Mouse (Mus musculus): ENCODE results near the gene Itga6. TPM values are rescaled to one million over a fixed set of nuclear protein-coding genes. Genes with fewer than 3 reads are reported as not detected.

Itga6 gene
- polyA plus RNA-seq, 1 experiment from 2014 or later = 59.5 TPM

GRCm38 (mm10) chr2:71794139-71794538, 48.7 kb downstream of the Itga6 start:
- H3K4me3 ChIP-seq (ENCODE audit: low read depth, low read length) = no peak overlapping the region
- H3K27ac ChIP-seq (ENCODE audit: low read depth, low read length) = no peak overlapping the region
- H3K4me2 ChIP-seq (ENCODE audit: low read depth, low read length, severe bottlenecking) = no peak overlapping the region
- WGBS = 69% methylated on average over 6 of the region's 6 CpGs
- ATAC-seq (replicated peaks; ENCODE audit: low FRiP score) (no peak), DNase-seq (ENCODE audit: low spot score) (no peak)
- H3K4me1 ChIP-seq (replicated peaks; ENCODE audit: control insufficient read depth, insufficient read depth, low read length) = 0 out of 2 replicates have a peak, but pooled peaks cover 4% of the 10 kb centered on the region
- no peaks in the 10 kb centered on the region for H3K9me3 ChIP-seq (ENCODE audit: control insufficient read depth, low read length)
- H3K9ac ChIP-seq (ENCODE audit: low read length) = no peak overlapping the region
- H3K27me3 ChIP-seq (ENCODE audit: control insufficient read depth, insufficient read depth, low read length) = no peaks in the 10 kb centered on the region
- H3K36me3 ChIP-seq (ENCODE audit: control insufficient read depth, insufficient read depth, low read length) = no peaks in the 10 kb centered on the region

GRCm38 (mm10) chr2:71796787-71797186, 51.4 kb downstream of the Itga6 start:
- ATAC-seq (replicated peaks; ENCODE audit: low FRiP score) = no peak
- Histone ChIP-seq H3K9ac (ENCODE audit: low read length) (no peak overlapping the region), H3K9me3 (ENCODE audit: control insufficient read depth, low read length) (no peaks in the 10 kb centered on the region), H3K4me1 (replicated peaks; ENCODE audit: control insufficient read depth, insufficient read depth, low read length) (0 out of 2 replicates have a peak, but pooled peaks cover 4% of the 10 kb centered on the region), H3K27me3 (ENCODE audit: control insufficient read depth, insufficient read depth, low read length) (no peaks in the 10 kb centered on the region), H3K4me2 (ENCODE audit: low read depth, low read length, severe bottlenecking) (no peak overlapping the region), H3K36me3 (ENCODE audit: control insufficient read depth, insufficient read depth, low read length) (no peaks in the 10 kb centered on the region), H3K27ac (ENCODE audit: low read depth, low read length) (no peak overlapping the region), H3K4me3 (ENCODE audit: low read depth, low read length) (no peak overlapping the region)
- DNase-seq (ENCODE audit: low spot score) = no peak
- WGBS = 81% methylated on average over 6 of the region's 6 CpGs

- no peaks in the 10 kb centered on the region for H3K36me3 ChIP-seq (ENCODE audit: control insufficient read depth, insufficient read depth, low read length)
- H3K4me1 ChIP-seq (replicated peaks; ENCODE audit: control insufficient read depth, insufficient read depth, low read length) = no peaks in the 10 kb centered on the region
- no peak overlapping the region for H3K27ac ChIP-seq (ENCODE audit: low read depth, low read length)
- DNase-seq (ENCODE audit: low spot score) (no peak), ATAC-seq (replicated peaks; ENCODE audit: low FRiP score) (no peak)
- 80% methylated on average over 6 of the region's 6 CpGs for WGBS
- H3K9me3 ChIP-seq (ENCODE audit: control insufficient read depth, low read length) = no peaks in the 10 kb centered on the region
- H3K4me2 ChIP-seq (ENCODE audit: low read depth, low read length, severe bottlenecking) = no peak overlapping the region
- H3K4me3 ChIP-seq (ENCODE audit: low read depth, low read length) = no peak overlapping the region
- no peaks in the 10 kb centered on the region for H3K27me3 ChIP-seq (ENCODE audit: control insufficient read depth, insufficient read depth, low read length)
- no peak overlapping the region for H3K9ac ChIP-seq (ENCODE audit: low read length)
These were observed 55.4 kb downstream of the Itga6 start for GRCm38 (mm10) chr2:71800798-71801197.

- WGBS = 82% methylated on average over 7 of the region's 7 CpGs
- Histone ChIP-seq H3K27me3 (ENCODE audit: control insufficient read depth, insufficient read depth, low read length) (no peaks in the 10 kb centered on the region), H3K27ac (ENCODE audit: low read depth, low read length) (no peak overlapping the region), H3K4me2 (ENCODE audit: low read depth, low read length, severe bottlenecking) (no peak overlapping the region), H3K4me3 (ENCODE audit: low read depth, low read length) (no peak overlapping the region), H3K9me3 (ENCODE audit: control insufficient read depth, low read length) (no peaks in the 10 kb centered on the region), H3K9ac (ENCODE audit: low read length) (no peak overlapping the region), H3K36me3 (ENCODE audit: control insufficient read depth, insufficient read depth, low read length) (no peaks in the 10 kb centered on the region), H3K4me1 (replicated peaks; ENCODE audit: control insufficient read depth, insufficient read depth, low read length) (no peaks in the 10 kb centered on the region)
- peak; percentile 44 for DNase-seq (ENCODE audit: low spot score)
- no peak for ATAC-seq (replicated peaks; ENCODE audit: low FRiP score)
These were observed 56.3 kb downstream of the Itga6 start for GRCm38 (mm10) chr2:71801691-71802090.

- no peaks in the 10 kb centered on the region for H3K36me3 ChIP-seq (ENCODE audit: control insufficient read depth, insufficient read depth, low read length)
- no peaks in the 10 kb centered on the region for H3K27me3 ChIP-seq (ENCODE audit: control insufficient read depth, insufficient read depth, low read length)
- no peak overlapping the region for H3K9ac ChIP-seq (ENCODE audit: low read length)
- no peak overlapping the region for H3K4me3 ChIP-seq (ENCODE audit: low read depth, low read length)
- 94% methylated on average over 4 of the region's 4 CpGs for WGBS
- DNase-seq (ENCODE audit: low spot score) (no peak), ATAC-seq (replicated peaks; ENCODE audit: low FRiP score) (no peak)
- no peak overlapping the region for H3K4me2 ChIP-seq (ENCODE audit: low read depth, low read length, severe bottlenecking)
- no peaks in the 10 kb centered on the region for H3K4me1 ChIP-seq (replicated peaks; ENCODE audit: control insufficient read depth, insufficient read depth, low read length)
- H3K9me3 ChIP-seq (ENCODE audit: control insufficient read depth, low read length) = no peaks in the 10 kb centered on the region
- H3K27ac ChIP-seq (ENCODE audit: low read depth, low read length) = no peak overlapping the region
These were observed 56.7 kb downstream of the Itga6 start for GRCm38 (mm10) chr2:71802131-71802530.

GRCm38 (mm10) chr2:71805120-71805519, 59.7 kb downstream of the Itga6 start:
- Histone ChIP-seq H3K9ac (ENCODE audit: low read length) (no peak overlapping the region), H3K36me3 (ENCODE audit: control insufficient read depth, insufficient read depth, low read length) (no peaks in the 10 kb centered on the region), H3K27me3 (ENCODE audit: control insufficient read depth, insufficient read depth, low read length) (no peaks in the 10 kb centered on the region), H3K4me3 (ENCODE audit: low read depth, low read length) (no peak overlapping the region), H3K27ac (ENCODE audit: low read depth, low read length) (no peak overlapping the region), H3K4me2 (ENCODE audit: low read depth, low read length, severe bottlenecking) (no peak overlapping the region), H3K9me3 (ENCODE audit: control insufficient read depth, low read length) (no peaks in the 10 kb centered on the region), H3K4me1 (replicated peaks; ENCODE audit: control insufficient read depth, insufficient read depth, low read length) (no peaks in the 10 kb centered on the region)
- no peak for DNase-seq (ENCODE audit: low spot score)
- ATAC-seq (replicated peaks; ENCODE audit: low FRiP score) = no peak
- 86% methylated on average over 7 of the region's 7 CpGs for WGBS

GRCm38 (mm10) chr2:71805611-71806567, 60.5 kb downstream of the Itga6 start:
- DNase-seq (ENCODE audit: low spot score) (no peak), ATAC-seq (replicated peaks; ENCODE audit: low FRiP score) (no peak)
- no peak overlapping the region for H3K4me2 ChIP-seq (ENCODE audit: low read depth, low read length, severe bottlenecking)
- H3K4me3 ChIP-seq (ENCODE audit: low read depth, low read length) = no peak overlapping the region
- H3K9ac ChIP-seq (ENCODE audit: low read length) = no peak overlapping the region
- no peaks in the 10 kb centered on the region for H3K4me1 ChIP-seq (replicated peaks; ENCODE audit: control insufficient read depth, insufficient read depth, low read length)
- 78% methylated on average over 11 of the region's 11 CpGs for WGBS
- no peak overlapping the region for H3K27ac ChIP-seq (ENCODE audit: low read depth, low read length)
- H3K9me3 ChIP-seq (ENCODE audit: control insufficient read depth, low read length) = no peaks in the 10 kb centered on the region
- no peaks in the 10 kb centered on the region for H3K27me3 ChIP-seq (ENCODE audit: control insufficient read depth, insufficient read depth, low read length)
- H3K36me3 ChIP-seq (ENCODE audit: control insufficient read depth, insufficient read depth, low read length) = no peaks in the 10 kb centered on the region

GRCm38 (mm10) chr2:71809289-71809860, 64.0 kb downstream of the Itga6 start:
- H3K4me3 ChIP-seq (ENCODE audit: low read depth, low read length) = no peak overlapping the region
- no peak overlapping the region for H3K9ac ChIP-seq (ENCODE audit: low read length)
- H3K9me3 ChIP-seq (ENCODE audit: control insufficient read depth, low read length) = no peaks in the 10 kb centered on the region
- H3K27ac ChIP-seq (ENCODE audit: low read depth, low read length) = no peak overlapping the region
- no peaks in the 10 kb centered on the region for H3K36me3 ChIP-seq (ENCODE audit: control insufficient read depth, insufficient read depth, low read length)
- no peaks in the 10 kb centered on the region for H3K27me3 ChIP-seq (ENCODE audit: control insufficient read depth, insufficient read depth, low read length)
- peaks cover 5% of the 10 kb centered on the region; the same call in 1 of the 2 replicates for H3K4me1 ChIP-seq (replicated peaks; ENCODE audit: control insufficient read depth, insufficient read depth, low read length)
- WGBS = 88% methylated on average over 10 of the region's 10 CpGs
- ATAC-seq (replicated peaks; ENCODE audit: low FRiP score) (no peak), DNase-seq (ENCODE audit: low spot score) (peak; percentile 14)
- H3K4me2 ChIP-seq (ENCODE audit: low read depth, low read length, severe bottlenecking) = no peak overlapping the region
